Comparison of ENCODE assay signal across 8 mouse cellular contexts in genomic region chr13:48849155-48849554, GRCm38 (mm10). TPM values are rescaled to one million over a fixed set of nuclear protein-coding genes. Genes with fewer than 3 reads are reported as not detected.
DNase-seq lines count a peak whose midpoint lies in the region; ATAC-seq and TF ChIP-seq lines count a peak whose summit lies in the region.

No protein-coding gene starts in this region.

- no peak for TF ChIP-seq CTCF in layer of hippocampus, adult 2 months (conservative IDR thresholded peaks at IDR 0.05)

- no peaks in the 10 kb centered on the region for H3K27me3 ChIP-seq in lung, embryonic 15.5 days

- ATAC-seq in lung, embryonic 15.5 days (ENCODE audit: borderline replicate concordance, extremely low read depth, low FRiP score, low TSS enrichment) = 0 out of 2 replicates have a peak, but pooled peaks have one; percentile 34

- 11% methylated on average over 3 of the region's 3 CpGs for WGBS in lung, embryonic 15.5 days

- peak; percentile 58 to 78 for DNase-seq in adrenal gland, adult (ENCODE audit: inconsistent age in 2 of 2, low spot score in 1 of 2)
- no peak for DNase-seq in adrenal gland, postnatal 4 days (ENCODE audit: low spot score in 2 of 2)
- no peak for DNase-seq in layer of hippocampus, adult 2 months (ENCODE audit: low spot score in 2 of 2)
- DNase-seq in layer of hippocampus, adult 9-10 months (ENCODE audit: low spot score) = no peak
- DNase-seq in cerebellum, postnatal 14 days = peak; percentile 53 to 69
- DNase-seq in c-Kit-positive CD71-positive TER-119-positive erythroid progenitor cells, embryonic 14.5 days (ENCODE audit: low spot score) = no peak
- DNase-seq in embryo, embryonic 10 days (ENCODE audit: low spot score) = no peak

- H3K9me3 ChIP-seq in lung, embryonic 15.5 days = no peaks in the 10 kb centered on the region

- H3K36me3 ChIP-seq in lung, embryonic 15.5 days = no peaks in the 10 kb centered on the region

- H3K4me2 ChIP-seq in lung, embryonic 15.5 days = no peak overlapping the region

- H3K4me1 ChIP-seq in lung, embryonic 15.5 days = peaks cover 34% of the 10 kb centered on the region

- H3K4me3 ChIP-seq in layer of hippocampus, adult 2 months = no peak overlapping the region
- H3K4me3 ChIP-seq in lung, embryonic 15.5 days = no peak overlapping the region

- H3K27ac ChIP-seq in layer of hippocampus, adult 2 months = peak overlapping the region; percentile 43
- no peak overlapping the region for H3K27ac ChIP-seq in lung, embryonic 15.5 days

- H3K9ac ChIP-seq in lung, embryonic 15.5 days = no peak overlapping the region

RNA-seq across cellular contexts. Expression of gene Phf2, which starts 21.8 kb away (rescaled TPM):
- total RNA-seq in adrenal gland, postnatal 4 days (2021) = 10 to 100 TPM; 44.6 to 45.7 TPM
- total RNA-seq in layer of hippocampus, adult 2 months (2021) = 10 to 100 TPM; 38.4 to 38.8 TPM
- 8.0 and 8.3 TPM in 2 replicates for polyA plus RNA-seq in lung, embryonic 15.5 days (2015; fragmentation: Nextera tagmentation; extraction: Ambion mirVana)

Comparison
In these comparisons a context has a peak if more than half of its experiments do, and no peak if none do; other contexts are left out.
1. DNase-seq: peak in adrenal gland, adult (2 of 2) and cerebellum, postnatal 14 days (2 of 2); none in adrenal gland, postnatal 4 days (0 of 2), layer of hippocampus, adult 2 months (0 of 2), layer of hippocampus, adult 9-10 months (single experiment), c-Kit-positive CD71-positive TER-119-positive erythroid progenitor cells, embryonic 14.5 days (single experiment) and embryo, embryonic 10 days (single experiment).